Mouse (Mus musculus) left cerebral cortex, adult 18-20 months (tissue): ENCODE data around the gene Gm10972. TPM values are rescaled to one million over a fixed set of nuclear protein-coding genes. Genes with fewer than 3 reads are reported as not detected.
"Not testable (repeated sequence)": the region's sequence is repeated elsewhere in the genome, so short reads cannot be mapped to it uniquely, and the experiment has no call there.

Experiments used
- DNase-seq, 2 experiments: peaks; one replicate each; pipeline ENCODE4 v3.0.0; 2021 to 2022; ENCODE audit warnings: low spot score in 2 of 2, mixed read lengths in 1 of 2
- long read RNA-seq, 2 experiments: library from polyadenylated mRNA; stranded (forward); transcript quantifications; one replicate each; pipeline ENCODE4 v2.0.0; 2021
- total RNA-seq, 2 experiments: library from RNA; stranded (reverse); gene quantifications; 2 replicates each; pipeline ENCODE4 v1.2.3; 2021

Gm10972 gene
- not detected for total RNA-seq
- long read RNA-seq, experiment 1 = 0 reads
- long read RNA-seq, experiment 2 = 0 reads

DNA sequence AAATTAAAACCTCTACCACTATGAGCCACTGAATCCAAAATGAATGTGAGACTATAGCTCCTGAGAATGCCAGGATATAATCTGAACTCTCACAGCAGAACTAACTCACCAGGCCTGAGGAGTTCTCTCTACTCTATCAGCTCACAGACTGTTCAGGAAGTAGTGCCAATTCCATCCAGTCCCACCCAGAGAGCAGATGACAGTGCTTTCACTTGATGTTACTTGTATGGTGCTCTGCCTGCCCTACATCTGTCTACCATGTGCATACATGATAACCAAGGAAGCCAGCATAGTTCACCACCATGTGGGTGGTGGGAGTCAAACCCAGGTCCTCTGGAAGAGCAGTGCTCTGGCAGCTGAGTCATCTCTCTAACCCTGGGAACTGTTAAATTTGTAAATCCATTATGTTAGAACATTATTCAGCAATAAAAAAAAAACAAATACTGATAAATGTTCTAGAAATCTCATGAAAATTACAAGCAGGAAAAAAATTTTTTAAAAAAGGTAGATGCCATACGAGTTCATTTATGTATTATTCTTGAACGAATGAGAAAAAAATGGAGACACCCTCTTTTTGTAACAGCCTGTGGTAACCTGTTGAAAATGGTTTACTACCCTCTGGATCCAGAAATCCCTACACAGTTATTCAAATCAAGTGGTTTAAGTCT lies at the start of gene Gm10972:
Gm10972 (plus strand) TSS at position 618 of the 668 bp plus-strand sequence.
- not testable (repeated sequence) for DNase-seq

DNA sequence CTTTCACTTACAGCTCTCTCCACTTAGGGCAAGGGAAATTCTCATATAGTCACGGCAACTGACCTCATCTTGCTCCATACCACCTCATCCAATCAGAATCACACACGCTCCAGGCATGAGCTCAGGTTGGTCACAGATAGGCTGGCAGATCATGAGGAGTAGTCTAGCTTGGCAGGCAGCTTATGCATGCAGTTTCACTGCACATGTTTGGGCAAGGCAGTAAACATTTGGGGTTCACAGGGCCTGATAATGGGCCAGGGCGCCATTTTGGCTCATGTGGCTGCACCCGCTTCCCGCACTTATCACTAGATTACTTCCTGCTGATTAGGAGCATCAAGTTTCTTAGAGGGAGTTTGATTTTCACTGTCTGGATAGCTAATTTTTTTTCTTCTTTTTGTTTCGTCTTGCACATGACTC lies 47.0 kb upstream of the Gm10972 start:
- DNase-seq = no peak

DNA sequence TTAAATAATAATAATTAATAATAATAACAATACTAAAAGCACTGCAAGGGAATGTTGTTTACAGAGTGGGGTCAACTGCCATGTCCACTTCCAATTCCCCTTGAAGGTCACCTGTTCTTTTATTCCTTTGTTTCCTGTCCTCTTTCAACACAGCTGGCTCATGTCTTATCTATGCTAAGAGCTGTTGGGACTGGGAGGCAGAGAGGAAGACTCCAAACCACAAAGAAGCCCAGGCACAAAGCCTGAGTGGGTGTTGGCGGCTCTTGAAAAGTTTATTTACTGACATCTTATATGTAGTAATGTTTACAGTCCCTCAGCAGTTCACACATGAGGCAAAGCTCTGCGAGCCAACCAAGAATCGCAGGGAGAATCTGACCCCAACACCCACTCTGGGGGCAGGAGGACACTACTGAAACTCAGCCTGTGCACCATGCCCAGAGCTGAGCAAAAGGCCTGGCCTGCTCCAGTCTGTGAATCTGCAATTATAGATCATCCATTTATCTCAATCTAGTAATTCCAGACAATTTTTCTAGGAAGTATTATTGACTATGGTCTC lies 45.6 kb upstream of the Gm10972 start:
- DNase-seq = no peak

DNA sequence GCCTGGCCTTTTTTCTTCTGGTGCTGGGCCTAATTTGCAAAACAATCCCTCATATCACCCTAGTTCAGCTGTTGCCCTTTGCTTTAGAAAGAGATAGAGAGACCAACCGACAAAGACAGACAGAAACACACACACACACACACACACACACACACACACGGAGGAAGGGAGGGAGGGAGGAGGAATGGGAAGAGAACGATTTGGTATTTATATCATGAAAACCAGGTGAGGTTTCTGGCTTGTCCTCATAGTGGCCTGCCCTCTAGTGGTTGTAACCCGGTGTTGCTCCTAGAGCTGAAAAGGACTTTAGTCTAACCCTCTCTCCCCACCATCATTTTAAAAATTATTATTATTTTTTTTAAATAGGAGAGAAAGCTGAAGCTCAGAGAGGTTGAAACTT lies 41.0 kb upstream of the Gm10972 start:
- peak; percentile 18 to 61 for DNase-seq

DNA sequence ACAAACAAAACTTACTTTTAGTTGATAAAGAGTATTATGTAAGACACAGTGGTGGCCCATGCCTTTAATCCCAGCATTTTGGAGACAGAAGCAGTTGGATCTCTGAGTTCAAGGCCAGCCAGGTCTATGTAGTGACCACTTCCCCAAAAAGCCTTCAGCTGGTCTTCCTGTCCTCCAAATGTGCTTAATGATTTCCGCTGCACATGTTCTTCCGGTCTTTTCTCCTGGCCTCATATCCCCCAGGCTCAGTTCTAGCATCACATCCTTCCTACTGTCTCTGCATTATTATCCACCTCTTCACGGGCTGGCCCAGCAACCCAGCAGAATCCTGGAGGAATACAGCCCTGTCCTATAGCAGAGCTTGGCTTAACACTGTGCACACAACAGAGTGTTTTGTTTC lies 33.3 kb upstream of the Gm10972 start:
- DNase-seq = no peak

DNA sequence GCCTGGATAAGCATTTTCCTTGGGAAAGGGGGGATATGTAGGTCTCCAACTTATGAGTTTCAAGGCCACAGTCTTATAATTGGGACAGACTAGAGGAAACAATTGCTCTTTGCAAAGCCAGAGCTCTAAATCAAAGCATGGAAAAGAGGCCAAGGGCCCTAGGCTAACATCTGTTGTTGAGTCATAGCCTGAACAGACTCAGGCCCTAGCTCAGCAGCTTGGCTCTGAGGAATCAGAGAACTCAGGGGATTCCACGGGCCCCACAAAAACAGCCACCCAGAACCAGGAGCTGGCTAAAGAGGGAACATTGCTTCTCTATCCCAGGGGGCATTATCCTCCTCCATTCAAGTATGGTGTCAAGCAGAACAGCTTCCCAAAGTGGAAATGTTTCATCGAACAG lies 32.3 kb upstream of the Gm10972 start:
- no peak for DNase-seq

DNA sequence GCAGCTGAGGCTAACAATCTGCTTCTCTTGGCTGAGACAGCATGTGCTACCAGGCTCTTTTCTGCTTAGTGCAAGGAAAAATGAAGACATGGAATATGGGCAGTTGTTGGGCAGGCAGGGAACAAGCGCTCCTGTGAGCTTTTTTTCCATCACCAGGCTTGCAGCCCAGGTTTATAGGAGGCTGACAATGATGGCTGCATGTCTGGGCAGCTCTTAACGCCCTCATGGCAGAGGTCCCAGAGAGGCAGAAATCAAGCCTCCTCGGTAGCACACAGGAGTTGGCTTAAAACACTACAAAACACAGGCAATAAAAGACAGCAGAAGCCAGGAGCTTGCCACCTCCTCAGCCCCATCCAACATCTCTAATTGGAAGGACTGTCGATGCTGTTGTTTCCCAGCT lies 31.6 kb upstream of the Gm10972 start:
- DNase-seq = peak; percentile 7 to 9

DNA sequence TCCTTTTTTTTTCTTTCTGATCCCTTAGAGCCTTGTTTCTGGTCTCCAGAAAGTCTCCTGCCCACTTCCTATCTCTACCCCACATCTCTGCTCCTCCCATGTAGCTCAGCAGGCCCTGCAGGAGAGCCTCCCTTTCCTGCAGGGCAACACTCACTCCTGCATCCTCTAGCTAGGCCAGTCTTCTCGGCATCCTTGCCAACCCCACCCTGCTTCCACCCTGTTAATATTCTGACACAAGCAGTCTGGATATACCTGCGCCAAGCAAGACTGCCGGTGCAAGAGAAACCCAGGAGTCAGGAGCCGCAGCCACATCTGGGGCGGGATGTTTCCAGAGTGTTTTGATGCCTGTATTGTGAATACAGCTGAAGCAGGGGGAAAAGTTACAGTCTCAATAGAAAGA lies 31.1 kb upstream of the Gm10972 start:
- DNase-seq = no peak

DNA sequence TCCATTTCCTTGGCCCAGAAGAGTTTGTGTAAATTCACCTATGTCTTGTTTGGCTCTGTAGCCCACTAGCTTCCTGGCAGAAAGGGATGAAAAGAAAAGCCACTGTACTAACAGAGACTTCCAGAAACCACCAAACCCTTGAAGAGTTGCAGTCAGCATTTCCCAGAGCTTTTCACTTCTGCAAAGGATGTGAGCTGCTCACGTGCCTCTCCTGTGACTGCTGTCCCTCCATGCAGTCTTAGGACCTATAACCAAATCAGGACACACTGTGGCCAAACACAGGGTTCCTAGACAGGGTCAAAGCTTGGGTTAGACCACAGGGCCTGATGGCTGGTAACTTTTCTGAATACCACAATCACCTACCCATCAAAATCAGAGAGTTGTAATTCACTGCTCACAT lies 30.6 kb upstream of the Gm10972 start:
- no peak for DNase-seq

DNA sequence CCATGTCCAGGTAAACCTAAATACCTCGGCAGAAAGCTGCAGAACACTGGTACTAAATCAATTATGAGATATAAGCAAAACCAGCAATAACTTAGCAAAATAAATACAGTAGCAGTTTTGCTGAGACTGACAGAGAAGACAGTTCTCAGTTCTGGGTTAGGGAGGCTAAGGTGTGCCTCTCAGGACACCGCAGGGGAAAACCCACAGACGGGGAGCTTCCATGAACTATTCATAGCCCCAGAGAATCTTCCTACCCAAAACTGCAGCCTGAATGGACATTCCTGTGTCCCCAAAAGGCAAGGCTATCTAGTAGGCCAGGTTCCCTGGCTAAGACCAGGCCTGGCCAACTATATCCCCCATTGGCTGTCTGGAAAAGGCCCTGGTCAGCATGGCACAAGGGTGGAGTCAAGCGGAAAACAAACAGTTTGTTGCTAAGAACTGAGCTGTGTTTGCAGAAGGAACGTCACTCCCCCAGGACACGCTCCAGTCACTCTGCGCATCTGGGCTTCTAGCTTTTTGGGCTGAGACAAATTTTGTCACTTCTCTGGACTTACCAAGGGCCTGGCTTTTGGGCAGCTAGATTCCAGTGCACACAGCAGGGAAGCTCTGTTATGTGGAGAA lies 29.5 kb upstream of the Gm10972 start:
- no peak for DNase-seq

DNA sequence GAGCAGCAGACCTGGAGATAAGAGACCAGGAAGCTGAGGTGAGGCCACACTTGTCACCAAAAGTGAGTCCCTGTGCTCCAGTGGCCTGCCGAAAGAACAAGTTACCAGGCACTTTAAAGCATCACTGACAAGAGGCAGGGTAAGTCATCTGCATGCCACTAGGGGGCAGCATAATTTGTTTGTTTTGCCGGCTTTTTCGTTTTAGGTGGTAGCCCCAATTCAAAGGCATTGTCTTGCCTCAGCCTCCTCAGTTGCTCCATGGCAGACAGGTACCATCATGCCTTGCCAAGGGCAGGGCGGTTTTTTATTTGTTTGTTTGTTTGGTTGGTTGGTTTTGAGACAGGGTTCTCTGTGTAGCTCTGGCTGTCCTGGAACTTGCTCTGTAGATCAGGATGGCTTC lies 26.2 kb upstream of the Gm10972 start:
- peak; percentile 28 to 51 for DNase-seq

DNA sequence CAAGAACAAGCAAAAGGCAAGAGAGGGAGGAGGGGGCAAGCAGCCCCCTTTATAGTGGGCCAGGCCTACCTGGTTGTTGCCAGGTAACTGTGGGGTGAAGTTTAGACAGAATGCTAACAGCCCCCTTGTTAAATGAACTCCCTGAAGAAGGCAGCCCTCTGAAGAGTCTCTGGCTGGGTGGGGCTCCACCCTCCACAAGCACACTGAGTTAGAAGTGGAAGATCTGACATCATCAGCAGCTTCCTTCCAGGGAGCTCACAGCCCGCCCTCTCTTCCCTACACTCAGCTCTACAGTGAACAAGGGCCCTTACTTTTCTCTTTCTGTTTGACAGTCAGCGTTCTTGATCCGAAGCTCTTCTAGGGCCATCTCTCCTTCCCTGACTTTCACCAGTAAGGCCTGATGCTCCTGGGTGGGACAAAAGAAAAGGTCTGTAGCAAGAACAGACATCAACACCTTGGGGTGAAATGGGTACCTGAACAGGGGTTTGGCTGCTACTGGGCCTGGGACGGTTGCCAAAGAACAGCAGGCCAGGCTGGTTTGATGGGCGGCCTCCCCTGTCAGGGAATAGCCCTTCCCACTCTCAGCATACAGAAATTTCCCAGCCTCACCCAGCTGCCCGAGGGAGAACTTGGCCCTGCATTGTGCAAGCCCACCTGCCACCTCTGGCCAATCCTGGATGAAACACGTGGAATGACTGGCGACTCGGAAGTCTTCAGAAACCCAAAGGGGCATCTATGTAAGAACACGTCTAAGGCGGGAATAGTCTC lies 21.0 kb upstream of the Gm10972 start:
- DNase-seq = no peak

DNA sequence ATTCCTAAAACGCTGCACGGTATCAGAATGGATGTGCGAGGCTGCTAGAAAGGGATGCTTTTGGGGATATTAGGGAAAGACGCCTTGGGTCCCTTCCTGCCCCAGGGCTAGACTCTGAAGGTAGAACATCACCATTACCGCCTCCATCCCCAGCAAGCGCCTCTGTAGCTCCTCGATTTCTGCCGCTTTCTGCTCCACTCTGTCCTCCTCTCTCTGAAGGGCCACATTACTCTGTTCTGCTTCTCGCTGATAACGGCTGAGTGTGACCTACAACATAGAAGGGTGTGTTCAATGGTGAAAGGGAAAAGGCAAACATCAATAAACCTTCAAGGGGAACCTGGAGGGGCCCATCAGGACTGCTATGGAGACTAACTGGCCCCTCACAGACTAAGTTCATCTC lies 20.4 kb upstream of the Gm10972 start:
- DNase-seq = no peak

DNA sequence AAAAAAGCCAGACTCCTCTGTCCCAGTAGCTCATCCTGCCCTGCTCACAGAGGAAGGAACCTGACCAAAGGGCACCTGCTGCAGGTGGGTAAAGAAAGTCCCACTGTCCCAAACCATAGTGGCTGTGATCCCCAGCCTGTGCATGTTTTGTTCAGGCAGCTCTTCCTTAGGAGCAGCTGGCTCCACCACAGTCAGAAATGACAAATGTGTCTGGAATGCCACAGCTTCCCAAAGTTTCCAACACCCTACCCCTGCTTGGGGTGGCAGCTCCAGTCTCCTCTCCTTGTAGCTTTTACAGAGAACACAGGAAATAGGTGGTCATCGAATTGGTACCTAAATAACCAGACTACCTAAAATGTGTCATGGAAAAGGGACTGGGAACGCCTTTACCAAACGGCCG lies 18.6 kb upstream of the Gm10972 start:
- DNase-seq = no peak

DNA sequence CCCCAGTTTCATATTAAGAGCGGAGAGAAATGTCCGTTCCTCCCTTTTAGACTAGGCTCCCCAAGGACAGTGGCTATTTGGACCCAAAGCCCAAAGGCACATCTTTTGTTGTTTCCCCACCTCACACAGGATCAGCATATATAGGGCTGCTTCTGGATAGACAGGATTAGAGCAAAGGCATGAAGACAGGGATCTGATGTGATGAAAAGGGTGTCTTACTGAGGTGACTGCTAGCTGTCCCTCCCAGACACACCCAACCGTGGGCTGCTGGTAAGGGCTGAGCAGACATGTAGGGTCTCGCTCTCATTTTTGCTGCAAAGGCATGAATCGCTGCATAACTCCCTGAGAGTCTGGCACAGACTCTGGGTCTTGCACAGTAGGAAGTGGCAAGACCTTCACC lies 14.2 kb upstream of the Gm10972 start:
- DNase-seq = no peak

DNA sequence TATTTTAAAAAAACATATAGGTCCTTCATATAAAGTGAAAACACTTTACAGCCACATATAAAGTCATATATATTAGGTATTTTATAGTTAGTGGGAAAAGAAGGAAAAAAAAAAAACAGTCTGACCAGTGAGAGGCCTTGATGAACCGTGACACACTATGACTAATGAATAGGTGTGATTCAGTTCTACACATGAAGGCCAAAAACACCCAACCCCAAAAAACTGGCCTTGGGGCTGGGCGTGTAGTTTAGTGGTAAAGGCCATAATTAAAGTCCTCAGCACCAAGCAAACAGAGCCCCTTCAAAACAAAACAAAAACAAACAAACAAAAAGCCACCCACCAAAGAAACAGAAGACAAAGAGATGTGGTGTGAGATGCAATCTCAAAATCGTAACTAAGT lies 13.0 kb upstream of the Gm10972 start:
- no peak for DNase-seq

DNA sequence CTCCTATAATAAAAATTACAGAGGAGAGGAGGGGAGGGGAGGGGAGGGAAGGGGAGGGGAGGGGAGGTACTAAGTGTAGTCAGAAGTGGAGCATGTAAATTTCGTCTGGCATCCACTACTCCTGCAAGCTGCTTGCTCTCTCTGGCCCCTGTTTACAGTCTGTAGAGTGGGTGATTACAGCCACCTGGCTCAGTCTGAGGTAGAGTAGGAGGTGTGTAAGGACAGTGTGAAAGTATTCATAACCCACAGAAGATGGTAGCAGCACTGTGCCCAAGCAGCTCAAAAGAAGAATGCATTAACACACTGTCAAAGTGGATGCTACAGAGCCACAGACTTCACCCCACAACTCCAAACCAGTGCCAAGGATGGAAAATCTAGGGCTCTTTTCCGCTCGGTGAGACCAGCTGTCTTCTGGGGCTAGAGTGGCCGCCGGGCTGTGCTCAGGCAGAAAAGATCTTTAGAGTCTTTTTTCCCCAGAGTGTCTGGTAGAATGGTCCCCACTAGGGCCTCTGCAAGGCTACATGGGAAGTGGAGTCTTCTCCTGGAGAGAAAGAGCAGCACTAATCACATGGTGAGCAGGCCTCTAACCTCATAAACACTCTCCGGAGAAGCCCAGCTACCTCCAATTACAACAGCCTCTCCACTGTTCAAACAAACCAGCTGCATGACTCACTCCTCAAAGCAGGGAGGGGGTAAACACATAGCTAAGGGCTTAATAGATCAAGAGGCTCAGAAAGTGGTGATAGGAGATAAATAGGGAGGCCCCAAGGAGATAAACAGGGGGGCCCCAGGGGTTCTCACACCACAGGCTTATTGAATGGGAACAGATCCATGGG lies 6.1 kb downstream of the Gm10972 start:
- peak in 1 of 2 experiments; percentile 34 for DNase-seq

DNA sequence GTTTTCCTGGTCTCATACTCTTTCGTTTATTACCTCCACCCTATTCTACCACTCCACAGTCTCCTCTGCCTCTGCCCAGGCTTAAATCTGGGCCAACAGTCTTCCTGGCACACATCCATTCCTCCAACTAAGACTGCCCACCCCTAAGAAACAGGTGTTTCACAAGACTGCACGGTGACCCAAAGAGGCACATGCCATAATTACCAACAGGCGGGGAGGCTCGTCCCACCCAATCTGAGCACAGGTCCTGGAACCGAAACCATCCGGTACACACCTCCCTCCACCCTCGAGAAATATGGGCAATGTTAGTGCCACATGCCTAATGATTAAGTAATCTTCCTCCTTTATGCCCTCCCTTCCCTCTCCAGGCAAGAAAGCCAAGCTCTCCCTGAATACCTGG lies 7.5 kb downstream of the Gm10972 start:
- no peak for DNase-seq

DNA sequence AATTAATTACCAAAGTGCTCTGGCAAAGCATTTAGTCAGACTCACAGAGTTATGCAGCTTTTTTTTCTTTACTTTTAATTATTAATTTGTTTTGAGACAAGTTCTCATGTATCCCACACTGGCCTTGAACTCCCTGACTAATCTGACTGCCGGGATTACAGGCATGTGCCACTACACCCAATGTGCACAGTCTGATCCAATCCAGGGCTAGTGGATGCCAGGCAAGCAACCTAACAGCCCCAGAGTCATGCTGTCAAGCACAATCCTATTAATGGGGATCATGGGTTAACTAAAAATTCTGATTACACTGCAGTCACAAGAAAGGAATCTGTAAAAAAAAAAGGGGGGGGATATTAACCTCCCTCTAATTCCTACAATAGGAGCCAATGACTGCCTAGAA lies 11.1 kb downstream of the Gm10972 start:
- not testable (repeated sequence) for DNase-seq

DNA sequence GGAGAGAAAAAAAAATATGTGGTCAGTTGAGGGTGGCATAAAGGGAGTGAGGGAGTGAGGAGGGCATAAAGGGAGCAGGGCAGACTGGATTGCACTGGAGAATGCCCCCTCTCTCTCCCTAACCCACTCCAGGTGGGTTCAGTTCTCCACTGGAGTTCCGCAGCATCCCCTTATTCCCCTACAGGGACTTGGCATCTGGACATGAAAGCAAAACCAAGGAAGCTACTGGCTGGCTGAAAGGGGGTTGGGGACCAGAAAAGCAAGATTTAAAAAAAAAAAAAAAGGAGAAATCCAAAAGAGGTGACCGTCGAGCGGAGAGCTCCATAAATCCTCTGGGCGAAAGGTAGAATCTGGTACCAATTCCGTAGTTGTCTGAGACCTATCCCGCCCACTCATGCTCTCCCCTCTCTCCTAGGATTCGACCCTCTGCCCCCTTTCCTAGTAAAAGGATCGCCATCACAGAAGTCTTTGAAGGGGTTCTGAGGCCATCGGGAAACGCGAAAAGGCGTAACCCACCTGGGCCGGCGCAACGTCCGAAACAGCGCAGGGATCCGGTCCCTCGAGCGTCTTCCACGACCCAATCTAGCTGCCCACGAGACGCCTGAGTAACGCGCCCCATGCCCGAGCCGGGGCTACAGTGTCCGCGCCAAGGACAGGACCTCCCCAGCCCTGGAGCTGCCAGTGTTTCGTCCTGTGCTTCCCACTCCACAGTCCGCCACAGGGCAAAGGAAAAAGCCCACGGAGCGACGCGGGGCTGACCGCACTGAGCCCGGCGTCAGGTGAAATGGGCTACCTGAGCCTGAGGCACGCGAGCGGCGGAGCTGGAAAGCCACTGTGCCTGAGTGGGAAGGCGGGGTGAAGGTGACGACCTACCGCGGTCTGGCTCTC lies 15.2 kb downstream of the Gm10972 start:
- DNase-seq = not testable (repeated sequence)
